Mouse (Mus musculus): ENCODE measurements at regions not wholly inside any gene's neighbourhood (a gene's known extent, or its start where the extent isn't known, plus 50 kb on each side); places are given as distances from the start of the nearest gene placed in this dataset.
A peak's percentile ranks its signal among the peaks of the same experiment; 100 is the strongest.

GRCm38 (mm10) chr9:120855293-120856050 is 73.5 kb upstream of the Ctnnb1 start:
- no peak for DNase-seq (ENCODE audit: low read depth in 2 of 2, low spot score in 2 of 2)

DNA sequence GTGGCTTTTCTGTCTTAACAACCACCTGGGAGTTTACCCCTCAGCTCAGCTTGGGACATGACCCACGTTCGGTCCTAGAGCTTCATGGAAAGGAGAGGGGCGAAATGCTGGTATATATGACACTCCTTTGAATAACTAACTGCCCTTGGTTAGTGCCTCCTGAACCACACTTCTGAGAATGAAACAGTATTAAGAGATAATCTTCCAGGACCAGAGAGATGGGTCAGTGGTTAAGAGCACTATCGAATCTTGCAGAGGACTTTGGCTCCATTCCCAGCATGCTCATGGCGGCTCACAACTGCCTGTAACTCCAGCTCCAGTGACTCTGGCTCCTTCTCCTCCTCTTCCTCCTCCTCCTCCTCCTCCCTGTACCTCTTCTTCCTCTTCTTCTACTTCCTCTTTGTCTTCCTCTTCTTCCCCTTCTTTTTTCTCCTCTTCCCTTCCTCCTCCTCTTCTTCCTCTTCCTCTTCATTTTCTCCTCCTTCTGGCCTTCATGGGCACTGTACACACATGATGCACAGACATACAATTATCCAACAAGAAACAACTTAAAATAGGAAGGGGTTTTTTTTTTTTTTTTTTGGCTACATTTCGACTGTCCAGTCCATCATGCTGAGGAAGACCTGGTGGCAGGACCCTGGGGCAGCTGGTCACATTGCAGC is 71.0 kb upstream of the Ctnnb1 start:
- DNase-seq (ENCODE audit: low read depth in 2 of 2, low spot score in 2 of 2), result no peak

DNA sequence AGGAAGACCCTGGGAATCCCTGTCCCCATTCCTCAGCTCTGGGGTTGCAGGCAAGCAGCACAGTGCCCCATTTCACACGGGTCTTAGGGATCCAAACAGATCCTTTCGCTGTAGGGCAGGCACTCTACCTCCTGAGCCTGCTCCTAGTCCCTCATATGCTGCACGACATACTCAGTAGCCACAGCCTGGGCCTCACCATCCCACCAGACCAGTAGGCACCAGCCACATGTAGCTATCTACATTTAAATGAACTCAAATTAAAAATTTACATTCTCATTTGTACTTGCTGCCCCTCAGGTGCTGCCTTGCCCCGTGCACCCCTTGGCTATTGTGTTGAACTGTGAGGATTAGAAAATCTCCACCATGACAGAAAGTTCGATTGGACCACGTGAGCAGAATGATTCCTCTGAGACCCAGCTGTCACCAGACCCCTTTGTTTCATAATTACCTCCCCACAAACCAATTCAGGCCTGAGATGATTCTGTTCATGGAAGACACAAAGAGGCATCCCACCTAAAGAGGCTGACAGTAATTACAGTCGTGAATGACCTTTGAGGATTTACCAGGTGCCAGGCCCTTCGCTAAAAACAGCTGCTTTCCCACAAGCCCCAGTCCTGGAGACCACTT is 67.9 kb upstream of the Ctnnb1 start:
- DNase-seq (ENCODE audit: low read depth in 2 of 2, low spot score in 2 of 2), result no peak

DNA sequence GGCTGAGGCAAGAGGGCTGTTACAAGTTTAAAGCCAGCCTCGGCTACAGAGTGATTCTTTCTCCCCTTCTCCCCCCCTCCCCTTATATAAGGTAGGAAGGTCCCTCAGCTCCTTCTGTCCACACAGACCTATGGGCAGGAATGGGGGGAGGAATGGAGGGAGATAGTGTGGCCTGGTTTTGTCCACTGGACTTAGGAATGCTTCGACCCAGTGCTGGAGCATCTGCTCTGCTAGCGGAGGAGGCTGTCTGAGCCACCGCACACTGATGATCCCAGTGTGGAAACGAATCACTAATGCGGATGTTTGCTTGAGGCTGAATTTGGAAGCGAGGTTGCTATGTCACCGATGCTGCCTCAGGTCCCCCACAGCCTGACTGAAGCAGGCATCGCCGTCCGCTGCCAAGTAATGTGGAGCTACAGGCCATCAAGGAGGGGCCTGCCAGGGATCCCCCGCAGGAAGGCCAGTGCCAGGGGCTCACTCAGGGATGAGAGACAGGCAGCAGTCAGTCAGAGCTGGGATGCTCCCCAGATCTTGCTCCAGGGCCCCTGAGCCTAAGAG is 67.1 kb upstream of the Ctnnb1 start:
- DNase-seq (ENCODE audit: low read depth in 2 of 2, low spot score in 2 of 2), result no peak

DNA sequence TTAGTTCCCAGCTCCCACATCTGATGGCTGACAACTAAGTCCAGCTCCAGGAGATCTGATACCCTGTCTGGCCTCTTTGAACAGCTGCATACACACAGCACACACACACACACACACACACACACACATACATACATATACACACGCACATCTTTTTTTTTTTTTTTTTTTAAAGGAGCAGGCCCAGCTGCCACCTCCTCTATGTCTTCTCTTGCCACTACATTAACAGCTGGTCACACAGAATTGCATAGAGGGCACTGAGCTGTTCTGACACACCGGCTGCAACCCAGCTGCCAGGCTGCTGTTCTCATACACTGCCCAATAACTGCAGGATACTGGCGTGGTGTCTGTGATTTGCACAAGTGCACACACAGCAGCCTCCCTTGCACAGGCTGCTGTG is 64.6 kb upstream of the Ctnnb1 start:
- DNase-seq (ENCODE audit: low read depth in 2 of 2, low spot score in 2 of 2), result no peak

- no peak for DNase-seq (ENCODE audit: low read depth in 2 of 2, low spot score in 2 of 2)
These were observed 62.8 kb upstream of the Ctnnb1 start for GRCm38 (mm10) chr9:120866251-120866650.

- peak; percentile 61 to 74 for DNase-seq (ENCODE audit: low read depth in 2 of 2, low spot score in 2 of 2)
These were observed 62.3 kb upstream of the Ctnnb1 start for GRCm38 (mm10) chr9:120866709-120867108.

DNA sequence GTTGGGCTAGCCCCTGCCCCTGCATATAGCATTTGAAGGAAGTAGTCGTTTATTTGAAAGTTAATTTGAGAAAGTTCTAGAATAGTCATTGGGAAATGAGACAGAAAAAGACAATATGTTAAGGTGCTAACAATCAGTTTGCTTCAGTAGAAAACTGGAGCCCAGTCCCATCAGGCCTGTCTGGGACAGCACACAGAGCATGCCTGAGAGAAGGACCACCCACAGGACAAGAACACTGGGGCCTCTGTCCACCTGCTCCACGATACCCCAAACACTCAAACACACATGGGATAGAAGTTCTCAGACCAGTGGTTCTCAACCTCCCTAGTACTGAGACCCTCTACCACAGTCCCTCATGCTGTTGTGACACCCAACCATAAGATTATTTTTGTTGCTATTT is 61.2 kb upstream of the Ctnnb1 start:
- no peak for DNase-seq (ENCODE audit: low read depth in 2 of 2, low spot score in 2 of 2)

GRCm38 (mm10) chr9:120868330-120868729 is 60.7 kb upstream of the Ctnnb1 start:
- DNase-seq (ENCODE audit: low read depth in 2 of 2, low spot score in 2 of 2), result no peak

- no peak for DNase-seq (ENCODE audit: low read depth in 2 of 2, low spot score in 2 of 2)
These were observed 59.5 kb upstream of the Ctnnb1 start for GRCm38 (mm10) chr9:120869432-120870081.

DNA sequence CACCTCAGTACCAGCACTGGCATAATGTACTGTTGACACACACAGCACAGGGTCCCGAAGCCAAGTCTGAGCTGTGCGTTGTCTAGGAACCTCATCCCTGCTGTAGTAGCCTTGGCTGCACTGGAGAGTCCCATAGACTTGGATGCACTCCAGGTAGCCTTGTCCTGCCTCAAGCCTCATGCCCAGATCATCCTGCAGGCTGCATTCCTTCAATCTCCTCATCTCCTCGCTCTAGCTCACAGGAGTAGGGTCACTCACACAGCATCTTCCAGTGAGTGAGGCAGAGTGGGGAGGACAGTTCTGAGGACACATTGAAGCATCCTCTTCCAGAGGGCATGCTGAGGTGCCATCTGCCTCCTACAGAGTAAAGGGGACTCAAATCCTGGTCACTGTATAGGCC is 55.7 kb upstream of the Ctnnb1 start:
- DNase-seq (ENCODE audit: low read depth in 2 of 2, low spot score in 2 of 2), result no peak

GRCm38 (mm10) chr9:120874416-120874976 is 54.5 kb upstream of the Ctnnb1 start:
- DNase-seq (ENCODE audit: low read depth in 2 of 2, low spot score in 2 of 2), result no peak

GRCm38 (mm10) chr9:120877101-120877500 is 51.9 kb upstream of the Ctnnb1 start:
- no peak for DNase-seq (ENCODE audit: low read depth in 2 of 2, low spot score in 2 of 2)
